Mouse (Mus musculus) cerebellum, adult 2 months (tissue): ENCODE results near the gene Rnase2b. TPM values are rescaled to one million over a fixed set of nuclear protein-coding genes. Genes with fewer than 3 reads are reported as not detected.
"Not testable (repeated sequence)": the region's sequence is repeated elsewhere in the genome, so short reads cannot be mapped to it uniquely, and the experiment has no call there.

ENCODE experiments used
- DNase-seq, 2 experiments: peaks; one replicate each; pipeline ENCODE4 v3.0.0; 2021
- H3K27ac ChIP-seq: fragments of 200-500 bp; 2 replicates; pipeline ENCODE4 v1.5.1; 2012; ENCODE audit warnings: low read length, control low read depth, inconsistent platforms; ENCODE audit not compliant: insufficient read depth
- H3K27me3 ChIP-seq: fragments of 200-500 bp; 2 replicates; pipeline ENCODE4 v1.6.1; 2012; ENCODE audit warnings: inconsistent platforms, mild to moderate bottlenecking, low read length, moderate library complexity; ENCODE audit not compliant: control insufficient read depth, insufficient read depth
- H3K4me1 ChIP-seq: fragments of 200-500 bp; 2 replicates; pipeline ENCODE4 v1.6.1; 2011; ENCODE audit warnings: low read length; ENCODE audit not compliant: control insufficient read depth, insufficient read depth
- H3K4me3 ChIP-seq: fragments of 200-500 bp; replicated peaks from 2 replicates; pipeline ENCODE3; 2011; ENCODE audit warnings: mild to moderate bottlenecking, low read depth, low read length, control low read depth; ENCODE audit not compliant: insufficient read depth
- CTCF ChIP-seq: fragments of 200-500 bp; IDR thresholded peaks from 2 replicates; pipeline ENCODE4 v1.5.1; 2011; ENCODE audit warnings: low read depth, mild to moderate bottlenecking, control low read depth, low read length, moderate library complexity, borderline replicate concordance; ENCODE audit not compliant: insufficient read depth
- POLR2A ChIP-seq: fragments of 200-500 bp; IDR thresholded peaks from 2 replicates; pipeline ENCODE4 v1.6.1; 2011; ENCODE audit warnings: low read length, control low read depth, borderline replicate concordance; ENCODE audit not compliant: insufficient read depth
- WGBS: fragments of 180-500 bp; shearing (Covaris S2); methylation state at CpG from one replicate; pipeline ENCODE4 v1.1.7; 2018; 5-methylcytosine and 5-hydroxymethylcytosine counted together
- polyA plus RNA-seq: library from polyadenylated mRNA; depleted of rRNA; stranded (reverse); fragments of >200 nt; gene quantifications from 2 replicates; pipeline ENCODE4 v1.2.3, GENCODE M21; 2012; rRNA removed

Gene Rnase2b
- polyA plus RNA-seq = not detected in 2 replicates

- WGBS = 83% methylated on average over 3 of the region's 3 CpGs
- H3K4me3 ChIP-seq, DNase-seq: not testable (repeated sequence)
These were observed at the start of gene Rnase2b for GRCm38 (mm10) chr14:51161976-51162375. TSS of gene Rnase2b (plus strand) at chr14:51162260.

GRCm38 (mm10) chr14:51113476-51113875 lies 48.6 kb upstream of the Rnase2b start:
- Histone ChIP-seq H3K27me3 (no peaks in the 10 kb centered on the region), H3K27ac (no peak overlapping the region), H3K4me3 (no peak overlapping the region), H3K4me1 (no peaks in the 10 kb centered on the region)
- no peak for DNase-seq
- no peak for TF ChIP-seq POLR2A
- no peak for TF ChIP-seq CTCF
- 37% methylated on average over 9 of the region's 9 CpGs for WGBS

More at GRCm38 (mm10) chr14:51161976-51162375, at the start of gene Rnase2b:
- not testable (repeated sequence) for H3K27ac ChIP-seq, H3K27me3 ChIP-seq, H3K4me1 ChIP-seq

- H3K4me3 ChIP-seq = no peak within 1 kb of the TSS
- H3K27me3 ChIP-seq = no peaks in the 10 kb centered on the region
- no peaks in the 10 kb centered on the region for H3K4me1 ChIP-seq
- TF ChIP-seq CTCF (no peak), POLR2A (no peak)
- no peak for DNase-seq
- 32% methylated on average over 12 of the region's 12 CpGs for WGBS
- no peak within 1 kb of the TSS for H3K27ac ChIP-seq
These were observed 48.0 kb upstream of the Rnase2b start, which contains the start of gene Eddm3b for GRCm38 (mm10) chr14:51113916-51114560. TSS of gene Eddm3b (plus strand) at chr14:51114426.

GRCm38 (mm10) chr14:51125684-51126083 lies 36.4 kb upstream of the Rnase2b start:
- Histone ChIP-seq H3K4me3 (no peak overlapping the region), H3K27me3 (no peaks in the 10 kb centered on the region), H3K27ac (no peak overlapping the region), H3K4me1 (no peaks in the 10 kb centered on the region)
- WGBS = 90% methylated on average over 6 of the region's 6 CpGs
- TF ChIP-seq CTCF (no peak), POLR2A (no peak)
- DNase-seq = no peak

GRCm38 (mm10) chr14:51127648-51128258 lies 34.3 kb upstream of the Rnase2b start:
- Histone ChIP-seq H3K4me1 (no peaks in the 10 kb centered on the region), H3K27me3 (no peaks in the 10 kb centered on the region), H3K4me3 (no peak overlapping the region), H3K27ac (no peak overlapping the region)
- no peak for DNase-seq
- TF ChIP-seq CTCF = no peak
- TF ChIP-seq POLR2A = no peak
- WGBS = 32% methylated on average over 2 of the region's 2 CpGs

GRCm38 (mm10) chr14:51128775-51129623 lies 33.1 kb upstream of the Rnase2b start:
- 83% methylated on average over 9 of the region's 9 CpGs for WGBS
- no peak for DNase-seq
- Histone ChIP-seq H3K27me3 (no peaks in the 10 kb centered on the region), H3K27ac (no peak overlapping the region), H3K4me3 (no peak overlapping the region), H3K4me1 (no peaks in the 10 kb centered on the region)
- no peak for TF ChIP-seq POLR2A
- no peak for TF ChIP-seq CTCF

GRCm38 (mm10) chr14:51129624-51129975 lies 32.5 kb upstream of the Rnase2b start:
- Histone ChIP-seq H3K27me3 (no peaks in the 10 kb centered on the region), H3K4me3 (no peak overlapping the region), H3K27ac (no peak overlapping the region), H3K4me1 (no peaks in the 10 kb centered on the region)
- DNase-seq = no peak
- WGBS = 70% methylated on average over 4 of the region's 4 CpGs
- TF ChIP-seq CTCF (no peak), POLR2A (no peak)

- Histone ChIP-seq H3K4me3 (no peak overlapping the region), H3K27ac (no peak overlapping the region), H3K27me3 (no peaks in the 10 kb centered on the region), H3K4me1 (no peaks in the 10 kb centered on the region)
- WGBS = 92% methylated on average over 9 of the region's 9 CpGs
- no peak for DNase-seq
- no peak for TF ChIP-seq POLR2A
- no peak for TF ChIP-seq CTCF
These were observed 31.6 kb upstream of the Rnase2b start for GRCm38 (mm10) chr14:51130315-51130940.
